Mouse (Mus musculus): ENCODE measurements around the gene Madcam1.

- TF ChIP-seq CTCF (IDR thresholded peaks at IDR 0.05; ENCODE audit: low read depth) (no peak), EP300 (optimal IDR thresholded peaks at IDR 0.05) (no peak)
Observed at GRCm38 (mm10) chr10:79671396-79672087, 7.2 kb downstream of the Madcam1 start.
